Mouse (Mus musculus) heart, embryonic 10.5 days (tissue): Measurements from ENCODE around the gene Spata45. TPM values are rescaled to one million over a fixed set of nuclear protein-coding genes. Genes with fewer than 3 reads are reported as not detected.

Experiments used
- DNase-seq: peaks from one replicate; pipeline ENCODE4 v3.0.0-alpha.2; 2017; ENCODE audit warnings: low spot score
- H3K27ac ChIP-seq: fragments of 300-500 bp; sonication (generic); 2 replicates; pipeline ENCODE4 v1.5.1; 2016; ENCODE audit warnings: mild to moderate bottlenecking
- H3K27me3 ChIP-seq: fragments of 300-500 bp; sonication (generic); 2 replicates; pipeline ENCODE4 v1.6.1; 2016; ENCODE audit warnings: mild to moderate bottlenecking; ENCODE audit not compliant: poor library complexity, insufficient read depth, severe bottlenecking
- H3K36me3 ChIP-seq: fragments of 300-500 bp; sonication (generic); 2 replicates; pipeline ENCODE4 v1.6.1; 2016; ENCODE audit warnings: mild to moderate bottlenecking, moderate library complexity
- H3K4me1 ChIP-seq: fragments of 300-500 bp; sonication (generic); 2 replicates; pipeline ENCODE4 v1.6.1; 2016; ENCODE audit warnings: mild to moderate bottlenecking
- H3K4me3 ChIP-seq: fragments of 300-500 bp; sonication (generic); 2 replicates; pipeline ENCODE4 v1.5.1; 2016; ENCODE audit warnings: mild to moderate bottlenecking, moderate library complexity
- H3K9me3 ChIP-seq: fragments of 300-500 bp; sonication (generic); 2 replicates; pipeline ENCODE4 v1.6.1; 2016; ENCODE audit warnings: mild to moderate bottlenecking, moderate library complexity
- WGBS: fragments of 180-500 bp; shearing (Covaris S2); methylation state at CpG from one replicate; pipeline ENCODE4 v1.1.7; 2016; 5-methylcytosine and 5-hydroxymethylcytosine counted together
- polyA plus RNA-seq: library from polyadenylated mRNA; unstranded; fragments of >200 nt; fragmentation: Nextera tagmentation; extraction: Ambion mirVana; gene quantifications from 2 replicates; pipeline ENCODE4 v1.2.1, GENCODE M21; 2016

Spata45 gene
- polyA plus RNA-seq, 1 experiment from 2014 or later, result not detected

DNA sequence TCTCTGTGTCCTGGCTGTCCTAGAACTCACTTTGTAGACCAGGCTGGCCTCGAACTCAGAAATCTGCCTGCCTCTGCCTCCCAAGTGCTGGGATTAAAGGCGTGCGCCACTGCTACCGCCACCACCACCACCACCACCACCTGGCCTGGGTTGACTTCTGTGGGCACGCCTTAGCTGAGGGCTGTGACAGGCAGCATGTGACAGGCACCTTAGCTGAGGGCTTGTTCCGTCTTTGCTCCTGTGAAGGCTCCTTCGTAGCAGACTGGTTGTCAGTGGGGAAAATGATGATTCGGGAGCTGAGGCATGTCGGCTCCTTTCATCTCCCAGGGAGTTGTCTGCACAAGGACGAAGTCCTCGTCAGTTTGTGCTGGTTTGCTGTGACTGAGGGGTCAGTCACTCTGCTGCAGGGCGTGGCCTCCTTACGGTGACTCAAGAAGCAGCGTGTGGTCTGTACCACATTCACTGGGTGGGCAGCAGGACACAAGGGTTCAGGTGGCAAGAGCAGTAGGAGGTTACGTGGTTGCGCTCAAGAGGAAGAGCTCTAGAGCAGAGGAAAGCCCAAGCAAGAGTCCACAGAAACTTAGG is 36.0 kb downstream of the Spata45 start:
- DNase-seq, result no peak
- H3K4me1 ChIP-seq, result no peaks in the 10 kb centered on the region
- WGBS, result 94% methylated on average over 16 of the region's 16 CpGs
- H3K27ac ChIP-seq, result no peak overlapping the region
- H3K4me3 ChIP-seq, result no peak overlapping the region
- H3K27me3 ChIP-seq, result no peaks in the 10 kb centered on the region
- H3K9me3 ChIP-seq, result no peaks in the 10 kb centered on the region
- peaks cover 98% of the 10 kb centered on the region for H3K36me3 ChIP-seq

DNA sequence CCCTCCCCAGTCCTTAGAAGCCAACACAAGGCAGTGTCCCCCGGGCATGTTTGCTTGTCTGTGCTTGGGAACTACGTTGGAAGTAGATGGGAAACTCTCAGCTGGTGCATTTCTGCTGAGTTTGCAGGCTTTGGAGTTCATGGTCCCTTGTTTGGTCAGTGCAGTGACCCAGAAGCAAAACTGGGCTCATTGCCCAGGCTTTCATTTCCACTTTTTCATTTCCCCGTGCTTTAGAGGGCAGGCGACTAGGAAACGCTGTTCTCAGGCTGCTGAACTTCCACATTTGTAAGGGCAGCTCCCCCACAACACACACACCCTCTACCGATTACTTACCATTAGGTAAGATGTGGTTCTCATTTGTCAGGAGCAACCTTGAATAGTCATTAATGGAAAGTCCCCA is 36.6 kb downstream of the Spata45 start:
- H3K27ac ChIP-seq, result no peak overlapping the region
- no peak overlapping the region for H3K4me3 ChIP-seq
- DNase-seq, result no peak
- H3K36me3 ChIP-seq, result peaks cover 98% of the 10 kb centered on the region
- no peaks in the 10 kb centered on the region for H3K4me1 ChIP-seq
- no peaks in the 10 kb centered on the region for H3K27me3 ChIP-seq
- WGBS, result 90% methylated on average over 6 of the region's 6 CpGs
- H3K9me3 ChIP-seq, result no peaks in the 10 kb centered on the region

- DNase-seq, result no peak
- Histone ChIP-seq H3K4me1 (no peaks in the 10 kb centered on the region), H3K27ac (no peak overlapping the region), H3K36me3 (peaks cover 98% of the 10 kb centered on the region), H3K4me3 (no peak overlapping the region), H3K27me3 (no peaks in the 10 kb centered on the region), H3K9me3 (no peaks in the 10 kb centered on the region)
- 88% methylated on average over 4 of the region's 4 CpGs for WGBS
These were observed 37.0 kb downstream of the Spata45 start for GRCm38 (mm10) chr1:191073486-191073885.

DNA sequence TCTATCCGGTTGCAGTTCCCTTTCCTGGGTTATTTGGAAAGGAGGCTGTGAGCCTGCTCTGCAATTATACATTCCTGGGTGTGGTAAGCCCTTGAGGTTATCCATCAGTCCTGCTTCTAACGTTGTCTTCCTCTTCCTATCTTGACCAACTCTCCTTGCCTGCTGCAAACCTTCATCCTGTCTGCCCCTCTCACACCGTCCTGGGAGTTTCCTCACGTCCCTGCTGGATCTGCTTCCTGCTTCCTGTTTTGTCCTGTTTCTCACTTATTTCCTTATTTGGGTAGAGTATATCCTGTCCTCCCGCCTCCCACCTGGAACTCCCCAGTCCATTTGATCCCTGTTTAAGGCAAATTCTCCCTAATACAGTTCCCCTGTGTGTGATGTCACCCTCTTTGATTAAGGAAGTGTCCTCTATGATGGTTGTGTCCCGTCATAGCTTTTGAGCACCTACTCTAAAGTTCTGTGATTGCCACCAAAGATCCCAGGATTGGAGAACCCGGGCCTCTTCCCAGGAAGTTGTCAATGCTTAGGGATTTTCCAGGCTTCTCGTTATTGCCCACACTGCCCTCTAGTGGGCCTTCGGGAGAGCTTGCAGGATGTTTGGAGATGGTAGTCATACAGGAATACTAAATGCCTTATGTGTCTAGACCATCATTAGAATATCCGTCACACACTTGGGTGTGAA is 38.9 kb downstream of the Spata45 start:
- H3K4me3 ChIP-seq, result no peak overlapping the region
- WGBS, result 49% methylated on average over 10 of the region's 10 CpGs
- DNase-seq, result no peak
- no peaks in the 10 kb centered on the region for H3K9me3 ChIP-seq
- no peaks in the 10 kb centered on the region for H3K4me1 ChIP-seq
- H3K27ac ChIP-seq, result no peak overlapping the region
- no peaks in the 10 kb centered on the region for H3K27me3 ChIP-seq
- H3K36me3 ChIP-seq, result peaks cover 97% of the 10 kb centered on the region

- H3K4me1 ChIP-seq, result no peaks in the 10 kb centered on the region
- peaks cover 74% of the 10 kb centered on the region for H3K36me3 ChIP-seq
- H3K27ac ChIP-seq, result no peak overlapping the region
- DNase-seq, result no peak
- no peaks in the 10 kb centered on the region for H3K27me3 ChIP-seq
- no peaks in the 10 kb centered on the region for H3K9me3 ChIP-seq
- WGBS, result 88% methylated on average over 8 of the region's 8 CpGs
- no peak overlapping the region for H3K4me3 ChIP-seq
These were observed 46.8 kb downstream of the Spata45 start for GRCm38 (mm10) chr1:191083230-191083629.

DNA sequence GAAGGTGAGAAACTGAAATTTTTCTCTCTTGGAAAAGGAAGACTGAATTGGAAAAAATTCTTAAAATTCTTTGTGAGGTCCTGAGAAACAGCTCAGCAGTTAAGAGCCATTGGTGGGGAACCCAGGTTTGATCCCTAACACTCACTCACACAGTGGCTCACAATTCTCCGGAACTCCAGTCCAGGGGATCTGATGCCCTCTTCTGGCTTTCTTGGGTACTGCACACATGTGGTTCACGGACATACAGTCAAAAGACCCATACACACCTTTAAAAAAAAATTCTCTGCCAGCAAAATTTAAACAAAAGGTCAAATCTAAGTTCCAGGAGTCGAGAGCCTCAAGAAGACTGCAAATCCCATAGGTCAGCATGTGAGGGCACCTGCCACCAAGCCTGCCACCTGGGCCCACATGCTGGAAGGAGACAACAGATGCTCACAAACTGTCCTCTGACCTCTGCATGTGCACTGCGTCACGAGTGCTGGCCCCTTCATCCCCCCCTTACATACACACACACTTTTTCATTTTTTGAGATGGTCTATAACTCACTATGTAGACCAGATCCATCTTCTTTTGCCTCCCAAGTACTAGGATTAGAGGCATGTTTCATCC is 48.6 kb downstream of the Spata45 start:
- H3K4me3 ChIP-seq, result no peak overlapping the region
- H3K27me3 ChIP-seq, result no peaks in the 10 kb centered on the region
- no peaks in the 10 kb centered on the region for H3K9me3 ChIP-seq
- peaks cover 56% of the 10 kb centered on the region for H3K36me3 ChIP-seq
- no peak for DNase-seq
- no peak overlapping the region for H3K27ac ChIP-seq
- 77% methylated on average over 5 of the region's 5 CpGs for WGBS
- peaks cover 8% of the 10 kb centered on the region; the same call in 1 of the 2 replicates for H3K4me1 ChIP-seq

GRCm38 (mm10) chr1:191085597-191085996 is 49.2 kb downstream of the Spata45 start:
- no peaks in the 10 kb centered on the region for H3K9me3 ChIP-seq
- H3K36me3 ChIP-seq, result peaks cover 51% of the 10 kb centered on the region
- 85% methylated on average over 12 of the region's 12 CpGs for WGBS
- no peak for DNase-seq
- no peaks in the 10 kb centered on the region for H3K27me3 ChIP-seq
- no peak overlapping the region for H3K27ac ChIP-seq
- no peak overlapping the region for H3K4me3 ChIP-seq
- peaks cover 8% of the 10 kb centered on the region; the same call in 1 of the 2 replicates for H3K4me1 ChIP-seq

DNA sequence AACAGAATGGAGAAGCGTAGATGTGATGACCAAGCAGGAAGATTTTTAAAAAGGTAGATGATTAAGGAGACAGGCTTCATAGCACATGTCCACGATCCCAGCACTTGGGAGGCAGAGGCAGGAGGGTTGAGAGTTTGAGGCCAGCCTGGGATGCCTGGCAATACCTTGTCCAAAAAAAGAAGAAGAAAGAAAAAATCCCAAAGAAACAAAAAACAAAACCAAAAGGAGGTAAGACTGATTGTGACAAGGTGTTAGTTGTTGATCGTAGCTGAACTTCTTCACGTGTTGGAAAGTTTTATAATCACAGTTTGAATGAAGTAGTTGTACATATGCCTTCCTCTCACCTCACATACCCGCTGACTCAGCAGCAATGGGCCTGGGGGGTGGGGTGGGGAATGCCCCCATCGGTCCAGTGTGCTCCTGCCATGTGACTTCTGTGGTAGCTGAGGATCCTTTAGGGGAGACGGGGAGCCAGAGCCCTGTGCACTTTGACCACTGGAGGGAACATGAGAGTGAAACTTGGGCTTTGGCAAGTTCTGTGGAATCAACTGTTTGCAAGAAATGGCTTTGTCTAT is 50.0 kb downstream of the Spata45 start:
- peaks cover 8% of the 10 kb centered on the region; the same call in 1 of the 2 replicates for H3K4me1 ChIP-seq
- H3K4me3 ChIP-seq, result no peak overlapping the region
- no peak for DNase-seq
- no peak overlapping the region for H3K27ac ChIP-seq
- H3K36me3 ChIP-seq, result peaks cover 44% of the 10 kb centered on the region
- H3K27me3 ChIP-seq, result no peaks in the 10 kb centered on the region
- H3K9me3 ChIP-seq, result no peaks in the 10 kb centered on the region
- WGBS, result 84% methylated on average over 7 of the region's 7 CpGs

GRCm38 (mm10) chr1:191086960-191087359 is 50.5 kb downstream of the Spata45 start:
- H3K27me3 ChIP-seq, result no peaks in the 10 kb centered on the region
- no peak overlapping the region for H3K4me3 ChIP-seq
- no peak overlapping the region for H3K27ac ChIP-seq
- H3K36me3 ChIP-seq, result peaks cover 39% of the 10 kb centered on the region
- H3K9me3 ChIP-seq, result no peaks in the 10 kb centered on the region
- peaks cover 9% of the 10 kb centered on the region; the same call in 1 of the 2 replicates for H3K4me1 ChIP-seq
- WGBS, result 84% methylated on average over 8 of the region's 8 CpGs
- DNase-seq, result no peak

- Histone ChIP-seq H3K4me3 (no peak overlapping the region), H3K4me1 (peaks cover 14% of the 10 kb centered on the region; the same call in 1 of the 2 replicates), H3K27ac (no peak overlapping the region), H3K27me3 (no peaks in the 10 kb centered on the region), H3K36me3 (peaks cover 30% of the 10 kb centered on the region), H3K9me3 (no peaks in the 10 kb centered on the region)
- DNase-seq, result no peak
- WGBS, result 77% methylated on average over 5 of the region's 5 CpGs
These were observed 51.5 kb downstream of the Spata45 start for GRCm38 (mm10) chr1:191087955-191088354.

GRCm38 (mm10) chr1:191089355-191089754 is 52.9 kb downstream of the Spata45 start:
- peaks cover 17% of the 10 kb centered on the region for H3K36me3 ChIP-seq
- 19% methylated on average over 6 of the region's 6 CpGs for WGBS
- no peak overlapping the region for H3K27ac ChIP-seq
- H3K9me3 ChIP-seq, result no peaks in the 10 kb centered on the region
- peaks cover 14% of the 10 kb centered on the region; the same call in 1 of the 2 replicates for H3K4me1 ChIP-seq
- no peaks in the 10 kb centered on the region for H3K27me3 ChIP-seq
- DNase-seq, result no peak
- no peak overlapping the region for H3K4me3 ChIP-seq

DNA sequence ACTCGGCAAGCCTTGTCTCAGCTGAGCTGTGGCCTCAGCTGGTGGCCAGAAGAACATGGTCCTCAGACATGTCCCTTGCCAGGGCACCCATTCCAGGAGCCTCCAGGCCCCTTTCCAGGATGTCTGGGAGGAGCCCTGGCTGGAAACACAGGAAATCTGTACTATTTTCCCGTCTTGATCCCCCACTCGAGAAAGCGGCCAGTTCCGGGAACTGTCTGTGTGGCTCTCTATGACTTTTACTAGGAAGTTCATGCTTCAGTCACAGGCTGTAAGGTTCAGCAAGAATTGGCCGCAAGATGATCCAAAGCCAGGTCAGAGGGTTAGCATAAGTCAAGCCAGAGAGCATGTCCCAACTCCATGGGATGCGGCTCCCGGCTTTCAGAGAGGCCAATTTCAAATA is 55.6 kb downstream of the Spata45 start:
- 76% methylated on average over 8 of the region's 8 CpGs for WGBS
- H3K9me3 ChIP-seq, result no peaks in the 10 kb centered on the region

More for the DNA sequence above, 55.6 kb downstream of the Spata45 start:
- Histone ChIP-seq H3K27ac (no peak overlapping the region), H3K4me1 (peaks cover 17% of the 10 kb centered on the region), H3K36me3 (no peaks in the 10 kb centered on the region), H3K4me3 (no peak overlapping the region), H3K27me3 (peaks cover 10% of the 10 kb centered on the region)
- DNase-seq, result no peak
